Mouse (Mus musculus) liver, embryonic 18 days (tissue): ENCODE data around the gene Tgfbr1. TPM values are rescaled to one million over a fixed set of nuclear protein-coding genes. Genes with fewer than 3 reads are reported as not detected.

Source experiments
- polyA plus RNA-seq: library from polyadenylated mRNA; depleted of rRNA; stranded (reverse); fragments of >200 nt; gene quantifications from 2 replicates; pipeline ENCODE4 v1.2.3, GENCODE M21; 2012; rRNA removed

The Tgfbr1 gene
- polyA plus RNA-seq: 5.3 and 5.8 TPM in 2 replicates

GRCm38 (mm10) chr4:47352803-47353388, at the start of gene Tgfbr1:
Gene Tgfbr1, plus strand, starts transcription at chr4:47353222.

Other genes starting within 250 kb of the Tgfbr1 start
- 1.1 and 1.3 TPM in 2 replicates for gene Col15a1, start 145.1 kb upstream of the Tgfbr1 start, polyA plus RNA-seq
- gene Alg2, start 121.1 kb downstream of the Tgfbr1 start, polyA plus RNA-seq: 5.3 and 5.5 TPM in 2 replicates
- gene Sec61b, start 121.4 kb downstream of the Tgfbr1 start, polyA plus RNA-seq: 263 and 268 TPM in 2 replicates